Mouse (Mus musculus): ENCODE measurements at regions not wholly inside any gene's neighbourhood (a gene's known extent, or its start where the extent isn't known, plus 50 kb on each side); places are given as distances from the start of the nearest gene placed in this dataset.

GRCm38 (mm10) chr7:37343691-37344233 lies 429.7 kb downstream of the Zfp536 start:
- ATAC-seq (ENCODE audit: insufficient read depth, low FRiP score, low TSS enrichment), result no peak
- Histone ChIP-seq H3K4me1 (ENCODE audit: control insufficient read depth, insufficient read depth, low read length) (peaks cover 20% of the 10 kb centered on the region), H3K4me2 (ENCODE audit: low read depth) (peak overlapping the region; percentile 52), H3K36me3 (ENCODE audit: control insufficient read depth, insufficient read depth, low read length) (no peaks in the 10 kb centered on the region), H3K9ac (ENCODE audit: low read length) (peak overlapping the region; percentile 49), H3K27me3 (ENCODE audit: control insufficient read depth, insufficient read depth, low read length) (no peaks in the 10 kb centered on the region), H3K27ac (ENCODE audit: low read depth, low read length) (no peak overlapping the region), H3K4me3 (ENCODE audit: low read depth, low read length) (no peak overlapping the region), H3K9me3 (ENCODE audit: control insufficient read depth, low read length) (no peaks in the 10 kb centered on the region)
- WGBS, result 34% methylated on average over 18 of the region's 18 CpGs
- DNase-seq (ENCODE audit: low spot score), result no peak

GRCm38 (mm10) chr7:37346041-37346440 lies 427.4 kb downstream of the Zfp536 start:
- H3K9ac ChIP-seq (ENCODE audit: low read length), result no peak overlapping the region
- H3K4me1 ChIP-seq (ENCODE audit: control insufficient read depth, insufficient read depth, low read length), result peaks cover 20% of the 10 kb centered on the region
- no peak overlapping the region for H3K4me3 ChIP-seq (ENCODE audit: low read depth, low read length)
- ATAC-seq (ENCODE audit: insufficient read depth, low FRiP score, low TSS enrichment), result peak; percentile 55; the same call in 1 of the 2 replicates
- no peak overlapping the region for H3K27ac ChIP-seq (ENCODE audit: low read depth, low read length)
- H3K4me2 ChIP-seq (ENCODE audit: low read depth), result no peak overlapping the region
- H3K9me3 ChIP-seq (ENCODE audit: control insufficient read depth, low read length), result no peaks in the 10 kb centered on the region
- WGBS, result 3% methylated on average over 10 of the region's 10 CpGs
- no peaks in the 10 kb centered on the region for H3K36me3 ChIP-seq (ENCODE audit: control insufficient read depth, insufficient read depth, low read length)
- no peaks in the 10 kb centered on the region for H3K27me3 ChIP-seq (ENCODE audit: control insufficient read depth, insufficient read depth, low read length)
- DNase-seq (ENCODE audit: low spot score), result peak; percentile 84

- no peaks in the 10 kb centered on the region for H3K27me3 ChIP-seq (ENCODE audit: control insufficient read depth, insufficient read depth, low read length)
- no peak overlapping the region for H3K4me3 ChIP-seq (ENCODE audit: low read depth, low read length)
- H3K9me3 ChIP-seq (ENCODE audit: control insufficient read depth, low read length), result no peaks in the 10 kb centered on the region
- peaks cover 6% of the 10 kb centered on the region; the same call in 1 of the 2 replicates for H3K4me1 ChIP-seq (ENCODE audit: control insufficient read depth, insufficient read depth, low read length)
- DNase-seq (ENCODE audit: low spot score), result peak; percentile 94
- H3K36me3 ChIP-seq (ENCODE audit: control insufficient read depth, insufficient read depth, low read length), result no peaks in the 10 kb centered on the region
- no peak overlapping the region for H3K4me2 ChIP-seq (ENCODE audit: low read depth)
- ATAC-seq (ENCODE audit: insufficient read depth, low FRiP score, low TSS enrichment), result peak; percentile 39; the same call in 1 of the 2 replicates
- H3K27ac ChIP-seq (ENCODE audit: low read depth, low read length), result no peak overlapping the region
- no peak overlapping the region for H3K9ac ChIP-seq (ENCODE audit: low read length)
- 22% methylated on average over 19 of the region's 21 CpGs for WGBS
Measured at GRCm38 (mm10) chr7:37357647-37358395, 415.6 kb downstream of the Zfp536 start.

DNA sequence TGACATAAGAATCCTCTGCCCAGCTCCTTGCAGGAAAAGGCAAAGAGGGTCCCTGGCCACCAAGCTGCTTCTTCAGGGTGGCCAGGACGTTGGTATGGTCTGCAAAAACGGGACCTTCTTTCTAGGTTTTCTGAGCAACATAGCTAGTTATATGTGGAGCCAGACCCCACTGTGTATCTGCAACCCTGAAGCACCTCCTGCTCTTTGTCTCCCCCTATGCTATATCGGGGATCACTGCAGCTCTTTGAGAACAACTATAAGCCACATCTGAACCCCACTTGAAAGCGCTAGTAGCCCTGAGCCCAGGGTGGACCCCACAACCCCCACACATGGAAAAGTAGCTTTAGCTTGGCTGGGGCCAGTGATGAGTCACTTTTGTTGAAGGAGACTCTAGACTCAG lies 414.9 kb downstream of the Zfp536 start:
- DNase-seq (ENCODE audit: low spot score) (no peak), ATAC-seq (ENCODE audit: insufficient read depth, low FRiP score, low TSS enrichment) (no peak)
- Histone ChIP-seq H3K27me3 (ENCODE audit: control insufficient read depth, insufficient read depth, low read length) (no peaks in the 10 kb centered on the region), H3K9ac (ENCODE audit: low read length) (no peak overlapping the region), H3K4me1 (ENCODE audit: control insufficient read depth, insufficient read depth, low read length) (peaks cover 12% of the 10 kb centered on the region; the same call in 1 of the 2 replicates), H3K36me3 (ENCODE audit: control insufficient read depth, insufficient read depth, low read length) (no peaks in the 10 kb centered on the region), H3K4me2 (ENCODE audit: low read depth) (no peak overlapping the region), H3K9me3 (ENCODE audit: control insufficient read depth, low read length) (no peaks in the 10 kb centered on the region), H3K27ac (ENCODE audit: low read depth, low read length) (no peak overlapping the region), H3K4me3 (ENCODE audit: low read depth, low read length) (no peak overlapping the region)
- 70% methylated on average over 4 of the region's 4 CpGs for WGBS

DNA sequence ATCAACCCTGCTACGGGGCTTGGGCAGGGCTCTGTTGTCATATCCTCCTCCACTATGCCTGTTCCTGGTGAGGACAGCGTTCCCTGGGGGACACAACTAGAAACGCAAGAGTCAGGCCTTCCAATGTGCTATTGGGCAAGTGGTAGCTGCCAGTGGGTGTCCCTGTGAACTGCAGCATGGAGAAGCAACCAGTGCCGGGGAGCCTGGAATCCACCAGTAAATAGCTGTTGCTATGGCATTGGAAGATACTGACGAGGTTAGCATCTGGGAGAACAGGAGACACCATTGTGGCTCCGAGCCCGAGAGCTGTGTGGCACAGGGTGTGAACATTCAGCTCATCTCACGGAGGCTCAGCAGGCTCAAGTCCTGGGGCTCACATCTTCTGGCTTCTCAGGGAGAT lies 414.0 kb downstream of the Zfp536 start:
- Histone ChIP-seq H3K4me3 (ENCODE audit: low read depth, low read length) (no peak overlapping the region), H3K27me3 (ENCODE audit: control insufficient read depth, insufficient read depth, low read length) (no peaks in the 10 kb centered on the region)

DNA sequence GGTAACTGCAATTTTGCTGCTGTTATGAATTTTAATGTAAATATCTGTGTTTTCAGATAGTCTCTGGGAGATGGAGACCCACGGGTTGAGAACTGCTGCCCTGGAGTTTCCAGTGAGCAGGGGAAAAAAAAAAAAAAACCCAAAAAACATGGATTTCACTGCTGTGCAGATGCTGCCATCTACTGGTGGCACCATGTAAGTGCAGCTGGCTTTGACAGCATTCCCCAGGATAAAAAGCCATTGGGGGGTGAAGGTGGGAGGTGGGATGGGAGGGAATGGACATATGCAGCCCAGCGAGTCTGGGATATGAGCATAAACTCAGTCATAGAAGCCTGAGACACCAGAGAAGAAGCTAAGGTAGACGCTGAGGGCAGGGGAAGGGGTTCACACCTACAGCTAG lies 413.3 kb downstream of the Zfp536 start:
- H3K9me3 ChIP-seq (ENCODE audit: control insufficient read depth, low read length), result no peaks in the 10 kb centered on the region
- no peaks in the 10 kb centered on the region for H3K36me3 ChIP-seq (ENCODE audit: control insufficient read depth, insufficient read depth, low read length)
- ATAC-seq (ENCODE audit: insufficient read depth, low FRiP score, low TSS enrichment), result no peak
- no peak overlapping the region for H3K4me3 ChIP-seq (ENCODE audit: low read depth, low read length)
- DNase-seq (ENCODE audit: low spot score), result peak; percentile 65
- 22% methylated on average over 3 of the region's 3 CpGs for WGBS
- H3K4me1 ChIP-seq (ENCODE audit: control insufficient read depth, insufficient read depth, low read length), result peaks cover 20% of the 10 kb centered on the region
- H3K27me3 ChIP-seq (ENCODE audit: control insufficient read depth, insufficient read depth, low read length), result no peaks in the 10 kb centered on the region
- H3K9ac ChIP-seq (ENCODE audit: low read length), result no peak overlapping the region
- H3K4me2 ChIP-seq (ENCODE audit: low read depth), result no peak overlapping the region
- H3K27ac ChIP-seq (ENCODE audit: low read depth, low read length), result no peak overlapping the region

More for the DNA sequence above, 414.0 kb downstream of the Zfp536 start:
- ATAC-seq (ENCODE audit: insufficient read depth, low FRiP score, low TSS enrichment) (no peak), DNase-seq (ENCODE audit: low spot score) (no peak)
- H3K27ac ChIP-seq (ENCODE audit: low read depth, low read length), result no peak overlapping the region
- H3K4me1 ChIP-seq (ENCODE audit: control insufficient read depth, insufficient read depth, low read length), result peaks cover 20% of the 10 kb centered on the region
- H3K36me3 ChIP-seq (ENCODE audit: control insufficient read depth, insufficient read depth, low read length), result no peaks in the 10 kb centered on the region
- H3K9me3 ChIP-seq (ENCODE audit: control insufficient read depth, low read length), result no peaks in the 10 kb centered on the region
- 75% methylated on average over 8 of the region's 8 CpGs for WGBS
- no peak overlapping the region for H3K9ac ChIP-seq (ENCODE audit: low read length)
- H3K4me2 ChIP-seq (ENCODE audit: low read depth), result no peak overlapping the region

DNA sequence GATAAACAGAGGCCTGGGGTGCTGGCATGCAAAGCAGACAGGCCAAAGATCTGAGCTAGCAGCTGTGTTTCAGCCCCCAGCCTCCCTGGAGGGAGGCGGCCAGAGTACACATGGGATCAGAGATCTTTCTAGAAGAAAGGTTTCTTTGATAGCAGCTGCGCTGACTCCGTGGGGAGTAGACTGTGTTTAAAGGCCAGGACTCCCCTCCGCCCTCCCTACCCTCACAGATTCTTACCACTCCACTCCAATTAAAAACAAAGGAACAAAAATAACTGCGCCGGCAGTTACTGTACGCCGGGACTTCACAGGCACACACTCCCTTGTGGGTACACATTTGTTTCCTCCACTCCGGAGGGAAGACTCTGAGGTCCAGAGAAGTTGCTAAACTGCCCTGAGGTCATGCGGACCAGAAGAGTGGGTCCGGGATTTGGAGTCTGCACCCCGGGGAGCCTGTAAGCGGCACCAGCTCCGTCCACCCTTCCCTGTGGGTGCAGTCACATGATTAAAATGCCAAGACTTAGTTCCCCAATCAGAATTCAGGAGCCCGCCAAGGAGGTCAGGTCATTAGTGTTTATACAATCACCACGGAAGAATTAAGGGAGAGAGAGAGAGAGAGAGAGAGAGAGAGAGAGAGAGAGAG lies 411.5 kb downstream of the Zfp536 start:
- no peak overlapping the region for H3K9ac ChIP-seq (ENCODE audit: low read length)
- WGBS, result 5% methylated on average over 16 of the region's 16 CpGs
- no peak for ATAC-seq (ENCODE audit: insufficient read depth, low FRiP score, low TSS enrichment)

DNA sequence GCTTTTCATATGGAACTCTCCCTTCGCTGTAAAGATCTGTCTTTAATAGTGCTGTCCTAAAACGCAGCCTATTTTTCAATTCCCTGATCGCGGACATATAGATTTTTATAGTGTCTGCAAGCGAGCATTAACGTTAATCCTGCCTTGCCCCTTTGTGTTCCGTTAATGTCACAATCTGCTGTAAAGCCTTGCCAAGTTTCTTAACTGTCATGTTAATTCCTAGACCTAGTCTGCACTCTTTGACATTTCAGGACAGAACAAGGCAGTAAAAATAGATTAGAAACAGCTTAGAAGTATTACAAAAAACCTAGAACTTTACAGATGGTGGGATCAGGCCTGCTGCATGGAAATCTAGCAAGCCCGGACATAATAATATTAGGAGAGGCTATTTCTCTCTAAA lies 410.6 kb downstream of the Zfp536 start:
- 25% methylated on average over 8 of the region's 8 CpGs for WGBS
- peak overlapping the region; percentile 8; the same call in 1 of the 2 replicates for H3K27ac ChIP-seq (ENCODE audit: low read depth, low read length)
- no peak overlapping the region for H3K4me2 ChIP-seq (ENCODE audit: low read depth)
- no peaks in the 10 kb centered on the region for H3K36me3 ChIP-seq (ENCODE audit: control insufficient read depth, insufficient read depth, low read length)
- H3K4me3 ChIP-seq (ENCODE audit: low read depth, low read length), result no peak overlapping the region
- H3K9ac ChIP-seq (ENCODE audit: low read length), result no peak overlapping the region; the same call in 1 of the 2 replicates
- H3K27me3 ChIP-seq (ENCODE audit: control insufficient read depth, insufficient read depth, low read length), result no peaks in the 10 kb centered on the region
- H3K4me1 ChIP-seq (ENCODE audit: control insufficient read depth, insufficient read depth, low read length), result peaks cover 20% of the 10 kb centered on the region
- ATAC-seq (ENCODE audit: insufficient read depth, low FRiP score, low TSS enrichment) (no peak), DNase-seq (ENCODE audit: low spot score) (no peak)
- H3K9me3 ChIP-seq (ENCODE audit: control insufficient read depth, low read length), result no peaks in the 10 kb centered on the region

More for the DNA sequence above, 411.5 kb downstream of the Zfp536 start:
- Histone ChIP-seq H3K27me3 (ENCODE audit: control insufficient read depth, insufficient read depth, low read length) (no peaks in the 10 kb centered on the region), H3K4me1 (ENCODE audit: control insufficient read depth, insufficient read depth, low read length) (peaks cover 20% of the 10 kb centered on the region), H3K27ac (ENCODE audit: low read depth, low read length) (0 out of 2 replicates have a peak overlapping the region, but pooled peaks have one; percentile 0), H3K4me2 (ENCODE audit: low read depth) (peak overlapping the region; percentile 20), H3K9me3 (ENCODE audit: control insufficient read depth, low read length) (no peaks in the 10 kb centered on the region), H3K36me3 (ENCODE audit: control insufficient read depth, insufficient read depth, low read length) (no peaks in the 10 kb centered on the region), H3K4me3 (ENCODE audit: low read depth, low read length) (no peak overlapping the region)
- peak; percentile 63 for DNase-seq (ENCODE audit: low spot score)

All from neural tube, embryonic 11.5 days (tissue).